Mouse (Mus musculus): ENCODE data around the gene Creg2. TPM values are rescaled to one million over a fixed set of nuclear protein-coding genes. Genes with fewer than 3 reads are reported as not detected.
"Not testable (repeated sequence)": the region's sequence is repeated elsewhere in the genome, so short reads cannot be mapped to it uniquely, and the experiment has no call there.

Creg2 gene
- polyA plus RNA-seq, 1 experiment from 2014 or later, result 0.65 TPM

- DNase-seq (ENCODE audit: low spot score); ATAC-seq; H3K9ac ChIP-seq (ENCODE audit: low read length); H3K9me3 ChIP-seq (replicated peaks; ENCODE audit: control insufficient read depth, low read length); H3K4me1 ChIP-seq (ENCODE audit: control insufficient read depth, insufficient read depth, low read length); H3K27ac ChIP-seq (ENCODE audit: low read depth, low read length); H3K4me3 ChIP-seq (ENCODE audit: low read depth, low read length); H3K4me2 ChIP-seq (ENCODE audit: low read length); H3K36me3 ChIP-seq (ENCODE audit: control insufficient read depth, insufficient read depth, low read length); H3K27me3 ChIP-seq (replicated peaks; ENCODE audit: control insufficient read depth, insufficient read depth, low read length): not testable (repeated sequence)
- WGBS, result 94% methylated on average over 9 of the region's 9 CpGs
Measured at GRCm38 (mm10) chr1:39597135-39597534, 54.1 kb downstream of the Creg2 start.

- no peak overlapping the region for H3K4me3 ChIP-seq (ENCODE audit: low read depth, low read length)
- 76% methylated on average over 10 of the region's 10 CpGs for WGBS
- no peaks in the 10 kb centered on the region for H3K36me3 ChIP-seq (ENCODE audit: control insufficient read depth, insufficient read depth, low read length)
- H3K9me3 ChIP-seq (replicated peaks; ENCODE audit: control insufficient read depth, low read length), result no peaks in the 10 kb centered on the region
- no peak overlapping the region for H3K27ac ChIP-seq (ENCODE audit: low read depth, low read length)
- DNase-seq (ENCODE audit: low spot score) (no peak), ATAC-seq (no peak)
- no peaks in the 10 kb centered on the region for H3K4me1 ChIP-seq (ENCODE audit: control insufficient read depth, insufficient read depth, low read length)
- no peaks in the 10 kb centered on the region for H3K27me3 ChIP-seq (replicated peaks; ENCODE audit: control insufficient read depth, insufficient read depth, low read length)
- H3K9ac ChIP-seq (ENCODE audit: low read length), result no peak overlapping the region
- no peak overlapping the region for H3K4me2 ChIP-seq (ENCODE audit: low read length)
Measured at GRCm38 (mm10) chr1:39593836-39594235, 57.4 kb downstream of the Creg2 start.

- ATAC-seq (no peak), DNase-seq (ENCODE audit: low spot score) (no peak)
- Histone ChIP-seq H3K4me2 (ENCODE audit: low read length) (no peak overlapping the region), H3K4me3 (ENCODE audit: low read depth, low read length) (no peak overlapping the region), H3K4me1 (ENCODE audit: control insufficient read depth, insufficient read depth, low read length) (no peaks in the 10 kb centered on the region), H3K36me3 (ENCODE audit: control insufficient read depth, insufficient read depth, low read length) (no peaks in the 10 kb centered on the region), H3K27ac (ENCODE audit: low read depth, low read length) (no peak overlapping the region), H3K27me3 (replicated peaks; ENCODE audit: control insufficient read depth, insufficient read depth, low read length) (no peaks in the 10 kb centered on the region), H3K9me3 (replicated peaks; ENCODE audit: control insufficient read depth, low read length) (no peaks in the 10 kb centered on the region), H3K9ac (ENCODE audit: low read length) (no peak overlapping the region)
- 84% methylated on average over 4 of the region's 4 CpGs for WGBS
Measured at GRCm38 (mm10) chr1:39592090-39592489, 59.2 kb downstream of the Creg2 start.

GRCm38 (mm10) chr1:39591557-39591956 is 59.7 kb downstream of the Creg2 start:
- H3K9me3 ChIP-seq (replicated peaks; ENCODE audit: control insufficient read depth, low read length); DNase-seq (ENCODE audit: low spot score); H3K4me1 ChIP-seq (ENCODE audit: control insufficient read depth, insufficient read depth, low read length); H3K27ac ChIP-seq (ENCODE audit: low read depth, low read length); H3K27me3 ChIP-seq (replicated peaks; ENCODE audit: control insufficient read depth, insufficient read depth, low read length); ATAC-seq; H3K4me2 ChIP-seq (ENCODE audit: low read length); H3K36me3 ChIP-seq (ENCODE audit: control insufficient read depth, insufficient read depth, low read length); H3K9ac ChIP-seq (ENCODE audit: low read length); H3K4me3 ChIP-seq (ENCODE audit: low read depth, low read length): not testable (repeated sequence)
- 80% methylated on average over 1 of the region's 1 CpGs for WGBS

GRCm38 (mm10) chr1:39590193-39590592 is 61.1 kb downstream of the Creg2 start:
- Histone ChIP-seq H3K27me3 (replicated peaks; ENCODE audit: control insufficient read depth, insufficient read depth, low read length) (no peaks in the 10 kb centered on the region), H3K4me3 (ENCODE audit: low read depth, low read length) (no peak overlapping the region), H3K27ac (ENCODE audit: low read depth, low read length) (no peak overlapping the region), H3K9me3 (replicated peaks; ENCODE audit: control insufficient read depth, low read length) (no peaks in the 10 kb centered on the region), H3K9ac (ENCODE audit: low read length) (no peak overlapping the region), H3K4me1 (ENCODE audit: control insufficient read depth, insufficient read depth, low read length) (no peaks in the 10 kb centered on the region), H3K36me3 (ENCODE audit: control insufficient read depth, insufficient read depth, low read length) (no peaks in the 10 kb centered on the region), H3K4me2 (ENCODE audit: low read length) (no peak overlapping the region)
- DNase-seq (ENCODE audit: low spot score) (no peak), ATAC-seq (no peak)
- WGBS, result 66% methylated on average over 5 of the region's 5 CpGs

- DNase-seq (ENCODE audit: low spot score), result no peak
- Histone ChIP-seq H3K4me3 (ENCODE audit: low read depth, low read length) (no peak overlapping the region), H3K4me1 (ENCODE audit: control insufficient read depth, insufficient read depth, low read length) (no peaks in the 10 kb centered on the region), H3K27me3 (replicated peaks; ENCODE audit: control insufficient read depth, insufficient read depth, low read length) (no peaks in the 10 kb centered on the region), H3K9me3 (replicated peaks; ENCODE audit: control insufficient read depth, low read length) (no peaks in the 10 kb centered on the region), H3K36me3 (ENCODE audit: control insufficient read depth, insufficient read depth, low read length) (no peaks in the 10 kb centered on the region), H3K4me2 (ENCODE audit: low read length) (no peak overlapping the region), H3K9ac (ENCODE audit: low read length) (no peak overlapping the region), H3K27ac (ENCODE audit: low read depth, low read length) (no peak overlapping the region)
- no peak for ATAC-seq
- WGBS, result 89% methylated on average over 9 of the region's 9 CpGs
Measured at GRCm38 (mm10) chr1:39585416-39585815, 65.9 kb downstream of the Creg2 start.

- 92% methylated on average over 9 of the region's 9 CpGs for WGBS
- no peak overlapping the region for H3K9ac ChIP-seq (ENCODE audit: low read length)
- no peaks in the 10 kb centered on the region for H3K27me3 ChIP-seq (replicated peaks; ENCODE audit: control insufficient read depth, insufficient read depth, low read length)
- no peak overlapping the region for H3K27ac ChIP-seq (ENCODE audit: low read depth, low read length)
- DNase-seq (ENCODE audit: low spot score), result no peak
- no peaks in the 10 kb centered on the region for H3K9me3 ChIP-seq (replicated peaks; ENCODE audit: control insufficient read depth, low read length)
- no peak overlapping the region for H3K4me3 ChIP-seq (ENCODE audit: low read depth, low read length)
- H3K4me2 ChIP-seq (ENCODE audit: low read length), result no peak overlapping the region
- no peaks in the 10 kb centered on the region for H3K36me3 ChIP-seq (ENCODE audit: control insufficient read depth, insufficient read depth, low read length)
- H3K4me1 ChIP-seq (ENCODE audit: control insufficient read depth, insufficient read depth, low read length), result no peaks in the 10 kb centered on the region
- no peak for ATAC-seq
Measured at GRCm38 (mm10) chr1:39583173-39583572, 68.1 kb downstream of the Creg2 start.

GRCm38 (mm10) chr1:39581215-39581614 is 70.1 kb downstream of the Creg2 start:
- ATAC-seq (no peak), DNase-seq (ENCODE audit: low spot score) (no peak)
- Histone ChIP-seq H3K4me2 (ENCODE audit: low read length) (no peak overlapping the region), H3K27me3 (replicated peaks; ENCODE audit: control insufficient read depth, insufficient read depth, low read length) (no peaks in the 10 kb centered on the region), H3K9ac (ENCODE audit: low read length) (no peak overlapping the region), H3K36me3 (ENCODE audit: control insufficient read depth, insufficient read depth, low read length) (no peaks in the 10 kb centered on the region), H3K4me3 (ENCODE audit: low read depth, low read length) (no peak overlapping the region), H3K4me1 (ENCODE audit: control insufficient read depth, insufficient read depth, low read length) (0 out of 2 replicates have a peak, but pooled peaks cover 3% of the 10 kb centered on the region), H3K27ac (ENCODE audit: low read depth, low read length) (no peak overlapping the region), H3K9me3 (replicated peaks; ENCODE audit: control insufficient read depth, low read length) (no peaks in the 10 kb centered on the region)
- 81% methylated on average over 2 of the region's 3 CpGs for WGBS

GRCm38 (mm10) chr1:39579139-39579538 is 72.1 kb downstream of the Creg2 start:
- Histone ChIP-seq H3K4me3 (ENCODE audit: low read depth, low read length) (no peak overlapping the region), H3K27me3 (replicated peaks; ENCODE audit: control insufficient read depth, insufficient read depth, low read length) (no peaks in the 10 kb centered on the region), H3K4me2 (ENCODE audit: low read length) (no peak overlapping the region), H3K36me3 (ENCODE audit: control insufficient read depth, insufficient read depth, low read length) (no peaks in the 10 kb centered on the region), H3K9me3 (replicated peaks; ENCODE audit: control insufficient read depth, low read length) (no peaks in the 10 kb centered on the region), H3K27ac (ENCODE audit: low read depth, low read length) (no peak overlapping the region), H3K9ac (ENCODE audit: low read length) (no peak overlapping the region), H3K4me1 (ENCODE audit: control insufficient read depth, insufficient read depth, low read length) (peaks cover 13% of the 10 kb centered on the region)
- DNase-seq (ENCODE audit: low spot score) (no peak), ATAC-seq (no peak)
- WGBS, result 90% methylated on average over 6 of the region's 6 CpGs
